Mouse (Mus musculus) urinary bladder, postnatal 14 days (tissue): ENCODE measurements around the gene Pla1a.

ENCODE experiments used
- DNase-seq: peaks from one replicate; pipeline ENCODE4 v3.0.0; 2021; ENCODE audit warnings: low spot score

The Pla1a gene

DNA sequence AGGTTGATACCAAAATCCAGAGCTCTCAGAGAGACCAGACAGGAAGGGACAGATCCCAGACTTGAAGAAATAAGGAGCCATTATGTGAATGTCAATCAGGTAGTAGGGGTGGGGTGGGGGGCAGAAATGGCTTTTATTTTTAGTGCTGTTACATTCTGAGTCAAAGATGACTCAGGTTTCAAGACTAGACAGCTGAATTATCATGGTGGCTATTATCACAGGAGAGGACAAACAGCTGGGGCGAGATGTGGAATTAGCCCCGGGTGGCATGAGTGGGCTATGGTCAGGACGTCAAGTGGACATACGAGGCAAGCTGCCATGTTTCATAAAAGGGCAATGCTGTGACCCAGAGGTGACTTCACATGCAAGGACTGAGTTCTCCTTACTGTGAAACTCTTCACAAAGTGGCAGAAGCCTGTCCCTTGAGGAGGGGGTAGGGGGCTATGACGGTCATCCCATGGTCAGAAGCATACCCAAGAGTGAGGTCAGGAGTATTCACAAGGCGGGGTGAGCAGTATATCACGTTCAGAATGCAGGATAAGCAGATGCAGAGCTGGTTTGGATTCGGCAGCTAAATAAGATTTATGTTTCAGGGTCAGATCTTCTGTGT, 43.6 kb downstream of the Pla1a start:
- no peak for DNase-seq

DNA sequence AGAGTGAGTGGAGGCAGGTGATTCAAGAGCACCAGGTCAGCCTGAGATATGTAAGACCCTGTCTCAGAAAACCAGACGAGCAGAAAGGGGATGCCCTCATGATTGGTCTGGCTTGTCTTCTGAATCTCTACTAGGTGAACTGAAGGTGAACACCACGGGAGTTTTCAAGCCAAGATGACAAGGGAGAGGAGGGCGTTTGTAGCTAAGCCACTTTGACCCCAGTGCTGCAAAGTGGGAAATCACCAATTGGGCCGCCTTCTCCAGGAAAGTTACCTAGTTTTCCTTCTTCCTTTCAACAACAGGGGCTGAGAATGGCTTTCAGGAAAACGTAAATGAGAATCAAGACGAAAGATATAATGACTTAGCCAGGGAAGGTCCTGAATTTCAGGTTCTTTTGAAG, 44.2 kb downstream of the Pla1a start:
- DNase-seq: no peak

DNA sequence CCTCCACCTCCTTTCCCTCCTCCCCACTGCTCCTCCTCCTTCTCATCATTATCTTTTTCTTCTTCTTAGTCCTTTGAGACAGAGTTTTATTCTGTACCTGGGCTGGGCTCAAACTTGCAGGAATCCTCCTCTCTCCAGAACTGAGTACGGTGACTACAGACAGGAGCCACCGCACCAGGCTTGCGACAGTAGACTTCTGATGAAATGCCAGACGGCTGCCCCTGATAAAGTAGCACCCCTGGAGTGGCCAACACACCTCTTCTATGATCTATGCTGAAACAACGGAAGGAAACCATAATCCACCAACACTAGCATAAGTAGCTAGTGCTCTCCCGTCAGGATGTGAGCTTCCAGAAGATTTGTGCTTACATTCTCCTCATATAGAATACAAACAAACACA, 45.6 kb downstream of the Pla1a start:
- DNase-seq: no peak

DNA sequence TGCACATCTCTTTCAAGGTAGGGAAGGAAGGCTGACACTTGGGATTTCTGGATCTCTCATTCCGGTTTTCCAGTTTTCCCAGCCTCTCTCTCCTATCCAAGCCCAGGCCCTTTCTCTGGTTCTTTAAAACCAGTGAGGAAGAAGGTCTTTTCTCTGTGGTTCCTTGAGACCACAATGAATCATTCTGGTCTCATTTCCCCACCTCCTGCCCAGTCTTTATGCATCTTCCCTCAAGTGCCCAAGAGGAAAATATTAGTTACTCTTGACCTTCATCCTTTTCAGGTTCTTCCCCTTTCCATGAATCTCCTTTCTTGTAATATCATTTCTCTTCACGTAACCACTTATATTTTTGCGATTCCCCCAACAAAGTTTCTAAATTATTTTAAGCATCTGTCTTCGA, 47.2 kb downstream of the Pla1a start:
- DNase-seq: no peak

DNA sequence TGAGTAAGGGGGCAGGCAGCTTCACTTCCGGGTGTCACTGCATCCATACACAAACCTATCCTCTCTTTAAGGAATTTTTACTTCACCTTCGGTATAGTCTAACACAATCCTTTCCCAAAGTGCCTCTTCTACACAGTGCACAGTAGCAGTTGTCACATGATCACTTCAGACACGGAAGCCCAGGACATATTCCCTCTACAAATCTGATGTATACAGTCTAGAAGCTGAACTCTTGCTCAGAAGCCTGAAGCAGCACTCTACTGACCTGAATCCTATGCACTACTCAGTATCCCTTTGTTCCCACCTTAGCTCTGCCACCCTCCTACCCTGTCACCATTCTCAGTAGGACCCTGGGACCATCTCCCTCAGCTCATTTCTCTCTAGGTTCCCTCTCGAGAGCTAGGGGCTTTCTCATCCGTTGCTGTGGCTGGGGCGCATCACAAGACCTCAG, 47.7 kb downstream of the Pla1a start:
- no peak for DNase-seq

DNA sequence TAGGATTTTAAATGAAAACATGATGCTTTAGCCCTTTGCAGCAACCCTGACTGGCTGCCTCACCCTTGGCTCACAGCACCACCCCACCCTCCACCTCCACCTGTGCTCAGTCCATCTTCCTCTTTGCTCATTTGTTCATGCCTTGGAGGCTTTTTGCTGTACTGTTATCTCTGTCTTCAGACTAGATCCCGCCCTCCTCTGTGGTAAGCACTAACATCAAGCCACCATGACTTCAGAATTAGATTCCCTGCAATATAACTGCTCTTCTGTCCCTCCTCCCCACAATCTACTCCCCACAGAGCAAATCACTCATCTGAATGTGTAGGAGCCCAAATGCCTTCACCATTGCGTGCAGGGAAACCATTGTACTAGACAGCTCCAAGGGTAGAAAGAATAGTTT, 49.3 kb downstream of the Pla1a start:
- no peak for DNase-seq

DNA sequence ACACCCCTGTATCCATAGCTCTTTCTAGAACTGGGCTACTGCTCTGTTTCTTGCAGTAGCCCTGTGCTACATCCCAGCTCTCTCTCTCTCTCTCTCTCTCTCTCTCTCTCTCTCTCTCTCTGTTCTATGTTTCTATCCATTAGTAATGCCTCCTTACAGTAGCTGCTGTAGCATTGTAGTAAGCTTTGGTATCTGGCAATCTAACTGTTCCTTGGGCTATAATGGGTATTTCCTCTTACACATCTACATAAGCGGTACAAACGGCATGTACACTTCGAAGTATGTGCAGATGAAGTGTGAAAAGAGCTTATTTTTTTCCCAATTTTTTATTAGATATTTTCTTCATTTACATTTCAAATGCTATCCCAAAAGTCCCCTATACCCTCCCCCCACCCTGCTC, 53.0 kb downstream of the Pla1a start:
- no peak for DNase-seq

DNA sequence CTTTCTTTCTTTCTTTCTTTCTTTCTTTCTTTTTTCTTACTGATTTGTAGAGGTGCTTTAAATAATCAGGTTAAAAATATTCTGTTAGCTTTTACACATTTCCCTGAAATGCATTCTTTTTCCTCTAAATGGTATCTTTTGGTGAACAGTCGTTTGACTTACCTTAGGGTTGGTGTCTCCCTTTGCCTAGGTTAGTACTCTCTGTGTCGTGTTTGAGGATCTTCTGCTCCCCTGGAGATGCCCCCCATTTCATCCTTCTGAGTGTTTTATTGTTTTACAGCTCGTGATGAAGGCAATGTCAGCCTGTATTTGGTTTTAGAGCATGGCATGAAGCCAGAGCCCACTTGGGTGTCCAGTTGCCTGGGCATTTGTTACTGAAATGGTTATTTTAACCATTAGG, 53.5 kb downstream of the Pla1a start:
- no peak for DNase-seq

DNA sequence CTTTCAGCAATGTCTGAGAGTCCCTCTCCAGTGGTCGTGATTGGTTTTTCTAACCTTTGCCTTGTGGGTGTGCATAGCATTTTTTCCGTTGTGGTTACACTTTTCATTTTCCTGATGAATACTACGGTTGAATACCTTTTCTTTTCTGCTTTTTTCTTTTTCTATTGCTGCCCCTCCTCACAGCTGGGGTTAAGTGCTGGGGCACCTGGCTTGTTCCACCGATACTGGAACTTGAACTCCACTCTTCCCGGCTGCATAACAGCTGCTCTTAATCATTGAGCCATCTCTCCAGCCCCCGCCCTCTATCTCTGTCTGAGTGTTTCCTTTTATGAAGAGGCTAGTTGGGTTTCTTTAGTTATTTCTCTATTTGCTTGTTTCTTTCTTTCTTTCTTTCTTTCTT, 53.9 kb downstream of the Pla1a start:
- no peak for DNase-seq

DNA sequence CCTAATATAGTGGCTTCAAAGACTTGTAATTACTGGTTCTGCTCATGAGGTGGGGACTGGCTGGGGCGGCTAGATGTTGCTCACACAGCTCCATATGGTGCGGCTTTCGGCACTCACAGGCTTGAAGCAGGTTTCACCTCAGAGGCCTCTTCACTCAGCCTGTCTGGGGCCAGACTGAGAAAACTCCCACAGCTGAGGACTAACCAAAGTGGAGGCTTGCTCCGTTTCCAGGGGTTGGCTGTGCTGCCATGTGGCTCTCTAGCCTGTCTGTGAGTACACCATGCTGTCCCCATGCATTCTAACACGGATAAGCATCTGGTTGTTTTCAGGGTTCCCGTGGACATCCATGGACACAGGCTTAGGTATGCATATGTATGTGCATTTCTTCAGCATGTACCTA, 54.4 kb downstream of the Pla1a start:
- DNase-seq: no peak

DNA sequence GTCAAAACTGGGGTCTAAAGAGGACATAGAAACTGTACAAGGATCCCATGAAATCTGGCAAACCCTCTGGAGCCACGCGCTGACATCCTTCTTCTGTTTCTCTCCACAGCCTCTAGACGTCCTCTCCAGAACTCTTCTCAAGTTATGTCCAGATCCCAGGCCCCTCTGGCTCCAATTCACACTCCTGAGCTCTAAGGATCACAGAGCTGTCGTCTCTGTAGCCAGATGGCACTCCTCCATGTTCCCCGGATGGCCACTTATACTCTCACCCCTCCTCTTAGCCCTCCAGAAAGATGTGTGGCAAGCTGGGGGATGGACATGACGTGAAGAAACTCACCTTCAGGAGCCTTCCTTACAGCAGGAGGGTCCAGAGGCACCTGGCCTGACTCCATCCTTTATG, 55.4 kb downstream of the Pla1a start:
- DNase-seq: no peak

DNA sequence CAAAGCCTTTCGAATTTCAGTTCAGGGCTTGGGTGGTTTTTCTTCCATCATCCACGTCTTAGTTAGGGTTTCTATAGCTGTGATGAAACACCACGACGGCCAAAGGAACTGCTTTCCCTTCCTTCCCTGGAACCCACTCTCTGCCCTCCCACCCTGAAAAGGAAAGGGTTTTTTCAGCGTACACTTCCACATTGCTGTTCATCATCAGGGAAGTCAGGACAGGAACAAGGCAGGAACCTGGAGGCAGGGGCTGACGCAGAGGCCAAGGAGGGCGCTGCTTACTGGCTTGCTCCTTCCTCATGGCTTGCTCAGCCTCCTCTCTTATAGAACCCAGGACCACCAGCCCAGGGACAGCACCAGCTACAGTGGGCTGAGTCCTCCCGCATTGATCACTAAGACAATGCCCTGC, 56.1 kb downstream of the Pla1a start:
- no peak for DNase-seq

DNA sequence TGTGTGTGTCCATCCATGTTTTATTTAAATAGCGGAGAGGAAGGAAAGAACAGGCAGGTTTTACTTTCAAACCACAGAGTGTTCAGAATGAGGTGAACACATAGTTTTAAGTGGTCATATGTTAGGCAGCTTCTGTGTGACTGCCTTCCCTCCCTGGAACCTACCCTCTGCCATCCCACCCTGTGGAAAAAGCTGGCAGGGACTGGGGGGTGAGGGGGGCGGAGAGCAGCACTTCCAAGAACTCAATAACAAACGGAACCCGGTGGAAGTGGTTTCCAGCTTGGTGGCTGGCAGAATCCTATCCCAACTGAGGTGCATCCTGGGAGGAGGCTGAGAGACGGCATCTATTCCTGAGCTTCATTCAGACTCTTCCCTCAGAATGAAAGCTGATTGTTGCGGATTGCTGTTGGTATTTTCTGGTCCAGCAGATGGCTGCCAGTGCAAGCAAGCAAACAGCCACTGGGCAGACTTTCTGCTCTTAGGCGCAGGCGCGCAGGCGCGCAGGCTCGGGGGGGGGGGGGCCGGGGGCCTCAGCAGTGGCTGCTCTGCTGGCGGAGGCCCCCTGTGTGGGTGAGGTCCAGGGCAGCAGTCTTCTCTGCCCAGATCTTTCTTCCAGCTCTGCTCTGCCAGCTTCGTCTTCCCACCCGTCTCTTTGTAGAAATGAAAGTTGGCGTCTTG, 56.6 kb downstream of the Pla1a start:
- no peak for DNase-seq

DNA sequence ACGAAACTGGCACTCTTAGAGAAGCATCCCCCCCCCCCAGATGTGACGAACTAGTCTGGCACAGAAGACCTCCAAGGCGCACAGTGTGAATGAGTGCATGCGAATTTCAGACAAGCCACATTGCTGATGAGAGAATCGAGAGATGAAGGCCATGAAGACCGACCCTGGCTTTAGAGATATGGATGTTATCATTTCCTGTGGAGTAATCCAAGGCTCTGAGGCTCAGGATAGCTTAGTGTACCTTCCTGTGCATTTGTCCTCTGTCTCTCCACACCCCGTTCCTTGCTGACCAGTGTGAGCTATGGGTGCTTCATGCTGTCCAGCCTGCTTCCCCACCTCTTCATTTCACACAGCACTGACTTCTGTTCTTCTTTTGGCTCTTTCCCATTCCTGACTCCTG, 57.8 kb downstream of the Pla1a start:
- DNase-seq: no peak

DNA sequence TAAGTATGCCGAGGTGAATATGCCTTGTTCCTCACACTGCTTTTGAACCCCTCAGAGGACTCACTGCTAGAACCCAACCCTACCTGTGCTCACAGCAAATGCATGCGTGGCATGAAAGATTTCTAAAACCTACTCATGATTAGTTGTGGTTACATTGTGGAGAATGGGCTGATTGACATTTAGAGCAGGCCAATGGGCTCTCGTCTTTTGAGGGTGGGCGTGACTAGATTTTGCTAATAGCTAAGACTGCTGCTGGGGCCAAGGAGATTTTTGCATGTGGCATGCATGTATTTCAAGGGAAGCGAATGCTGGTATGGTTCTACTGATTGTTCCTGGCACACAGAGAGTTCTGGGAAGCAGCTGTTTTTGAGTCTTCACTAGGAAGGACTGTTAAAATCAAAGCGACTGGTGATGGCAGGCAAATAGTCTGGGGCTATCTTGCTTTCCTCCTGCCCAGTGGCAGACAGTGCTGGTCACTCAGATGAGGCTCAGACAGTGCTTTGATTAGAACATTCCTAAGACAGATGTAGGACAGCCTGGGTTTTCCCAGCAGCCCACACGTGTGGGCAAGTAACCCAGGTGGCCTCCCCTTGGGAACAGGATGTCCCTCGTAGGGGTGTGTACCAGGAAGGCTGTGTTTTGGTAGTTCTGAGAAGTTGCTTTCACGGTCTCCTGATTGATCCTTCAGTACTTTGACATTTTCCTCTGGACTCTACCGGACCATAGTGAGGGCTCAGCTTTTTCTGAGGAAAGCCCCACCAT, 58.4 kb downstream of the Pla1a start:
- DNase-seq: no peak

DNA sequence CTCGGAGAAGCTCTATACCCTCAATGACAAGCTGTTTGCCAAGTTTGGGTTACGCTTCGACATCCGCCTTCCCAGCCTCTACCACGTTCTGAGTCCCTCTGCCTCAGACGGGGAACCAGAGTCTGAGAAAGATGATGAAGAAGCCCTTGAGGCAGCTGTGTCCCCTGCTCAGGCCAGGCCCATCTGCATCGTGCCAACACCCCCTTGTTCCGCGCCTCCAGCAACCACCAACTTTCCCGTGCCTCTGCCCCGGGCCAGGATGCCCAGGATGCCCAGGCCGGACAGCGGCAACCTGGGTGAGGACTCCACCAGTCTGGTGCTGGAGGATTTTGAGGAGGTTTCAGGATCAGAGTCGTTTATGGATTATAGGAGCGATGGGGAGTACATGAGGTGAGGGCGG, 59.0 kb downstream of the Pla1a start:
- DNase-seq: no peak

DNA sequence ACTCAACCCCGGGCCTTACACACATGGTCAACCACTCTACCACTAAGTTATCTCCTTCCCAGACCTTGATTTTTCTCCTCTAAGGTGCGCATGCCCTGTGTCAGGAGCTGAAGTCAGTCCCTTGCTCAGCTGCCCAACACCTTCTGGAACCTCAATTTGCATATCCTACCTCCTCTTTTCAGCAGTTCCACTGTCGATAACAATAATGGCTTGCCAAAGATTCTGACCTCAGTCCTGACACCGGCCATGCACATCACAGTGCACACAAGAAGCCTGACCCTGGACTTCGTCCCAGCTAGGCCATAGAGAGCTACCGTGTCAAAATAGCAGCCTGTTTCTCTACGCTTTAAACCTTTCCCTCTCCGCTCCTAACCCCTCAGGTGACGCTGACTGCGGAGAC, 59.5 kb downstream of the Pla1a start:
- no peak for DNase-seq

DNA sequence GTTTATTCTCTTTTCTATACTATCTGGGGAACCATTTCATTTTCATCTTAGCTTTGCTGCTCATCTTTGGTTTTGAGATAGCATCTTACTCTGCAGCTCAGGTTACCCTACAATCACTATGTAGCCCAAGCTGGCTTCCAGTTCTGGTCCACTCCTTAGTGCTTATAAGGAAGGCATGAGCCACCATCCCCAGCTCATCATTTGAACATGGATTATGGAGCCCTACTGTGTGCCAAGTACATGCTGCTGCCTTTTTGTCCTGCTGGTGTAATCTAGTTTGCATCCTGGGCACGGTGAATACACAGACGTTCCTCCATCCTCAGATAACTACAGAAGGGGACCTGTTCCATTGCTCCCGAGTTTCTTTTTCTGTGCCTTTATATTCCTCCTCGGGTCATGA, 60.1 kb downstream of the Pla1a start:
- no peak for DNase-seq

DNA sequence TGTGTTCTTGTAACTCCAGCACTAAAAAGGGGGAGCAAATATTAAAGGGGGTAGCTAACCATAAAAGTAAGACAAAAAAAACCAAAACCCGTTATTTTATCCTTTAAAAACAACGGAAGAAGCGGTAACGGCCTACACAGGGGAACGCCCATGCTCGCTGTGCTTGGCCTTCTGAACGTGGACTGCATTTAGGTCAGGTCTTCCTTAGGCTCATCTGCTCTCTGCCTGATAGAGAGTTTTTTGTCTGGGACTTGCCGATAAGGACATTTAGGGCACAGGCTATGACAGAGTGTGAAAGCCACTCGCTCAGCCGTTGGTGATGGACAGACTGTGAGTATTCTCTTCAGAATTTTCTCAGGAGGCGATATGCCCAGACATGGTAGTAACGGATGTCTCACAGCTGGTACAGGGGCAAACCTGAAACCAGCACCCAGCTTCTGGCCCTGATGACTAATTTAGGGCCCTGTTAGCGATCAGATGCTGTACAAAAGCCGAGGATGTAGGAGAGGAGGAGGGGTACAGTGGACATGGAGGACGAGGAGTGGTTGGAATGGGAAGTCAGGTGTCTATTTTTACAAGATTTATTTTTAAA, 61.1 kb downstream of the Pla1a start:
- no peak for DNase-seq

DNA sequence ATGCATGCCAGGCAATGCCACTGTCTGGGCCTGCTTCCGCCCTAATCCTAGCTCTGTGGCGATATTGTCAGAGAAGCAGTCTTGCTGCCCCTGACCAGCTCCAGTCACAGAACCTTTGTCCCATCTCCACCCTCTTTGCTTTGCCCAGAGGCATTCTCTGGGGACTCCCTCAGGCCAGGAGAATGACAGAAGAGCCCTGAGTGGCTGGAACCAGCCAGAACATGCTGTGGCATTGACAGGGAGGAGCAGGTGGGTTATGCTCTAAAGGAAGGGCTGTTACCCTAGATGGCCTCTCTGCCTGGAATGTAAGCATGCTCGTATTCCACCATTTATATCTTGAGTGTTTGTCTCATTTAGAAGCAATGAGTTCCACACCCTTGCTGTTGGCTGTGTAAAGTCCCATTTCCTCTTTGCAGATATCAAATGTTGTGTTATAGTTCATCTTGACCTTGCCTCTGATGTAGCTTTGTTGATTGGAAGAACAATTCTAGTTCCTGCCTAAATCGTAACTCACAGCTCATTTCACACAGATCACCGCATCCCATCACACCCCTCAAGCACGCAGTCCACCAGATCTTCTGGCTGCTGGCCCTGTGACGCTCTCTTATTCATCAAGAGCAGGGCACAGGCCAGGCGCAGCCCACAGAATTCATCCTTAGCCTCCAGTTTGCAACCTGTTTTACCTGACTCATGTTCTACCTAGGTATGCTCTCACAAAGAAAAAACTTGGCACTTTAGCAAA, 62.1 kb downstream of the Pla1a start:
- DNase-seq: peak; percentile 40

DNA sequence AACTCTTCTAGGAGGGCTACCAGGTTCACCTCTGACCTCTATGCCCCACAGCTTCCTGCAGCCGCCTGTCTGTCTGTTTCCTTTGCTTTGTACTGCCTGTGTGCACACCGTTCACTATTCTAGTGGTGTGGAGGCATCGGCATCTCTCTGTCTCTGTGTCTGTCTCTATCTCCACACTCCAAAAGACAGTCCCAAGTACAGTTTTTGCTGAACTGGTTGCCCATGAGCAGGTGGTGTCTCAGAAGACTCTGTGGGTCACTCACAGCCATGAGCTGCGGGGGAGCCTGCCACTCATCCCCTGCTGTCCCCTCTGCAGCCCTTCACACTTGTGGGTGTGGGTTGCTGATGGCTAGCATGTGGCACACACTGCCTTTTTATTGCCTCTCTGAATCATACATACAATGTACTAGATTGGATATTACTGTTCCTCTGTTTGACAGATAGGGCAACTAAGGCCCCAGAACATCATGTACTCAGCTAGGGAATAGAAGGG, 62.9 kb downstream of the Pla1a start:
- DNase-seq: no peak

DNA sequence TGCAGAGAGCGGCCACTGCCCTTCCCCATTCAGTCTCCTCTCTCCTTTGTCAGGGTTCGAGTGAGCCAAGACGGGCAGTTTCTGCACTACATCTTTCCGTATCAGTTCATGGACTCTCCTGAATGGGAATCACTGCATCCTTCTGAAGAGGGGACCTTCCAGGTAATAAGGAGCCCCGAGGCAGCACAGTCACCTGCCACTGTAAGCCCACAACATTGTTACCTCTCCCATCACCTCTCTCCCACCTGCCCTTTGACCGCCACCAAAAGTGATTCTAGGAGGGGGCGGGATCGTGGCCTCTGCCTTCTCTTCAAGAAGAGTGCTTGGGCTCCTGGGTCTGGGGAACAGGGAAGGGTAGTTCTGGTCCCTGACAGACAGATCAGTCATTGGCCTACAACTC, 63.5 kb downstream of the Pla1a start:
- no peak for DNase-seq
